Mouse (Mus musculus) embryonic facial prominence, embryonic 10.5 days (tissue): ENCODE measurements at regions not wholly inside any gene's neighbourhood (a gene's known extent, or its start where the extent isn't known, plus 50 kb on each side); places are given as distances from the start of the nearest gene placed in this dataset.

Experiments used
- DNase-seq: peaks from one replicate; pipeline ENCODE4 v3.0.0-alpha.2; 2017; ENCODE audit warnings: low spot score
- H3K27ac ChIP-seq: fragments of 300-500 bp; sonication (generic); replicated peaks from 2 replicates; pipeline ENCODE4 v1.5.1; 2016; ENCODE audit warnings: mild to moderate bottlenecking
- H3K27me3 ChIP-seq: fragments of 300-500 bp; sonication (generic); replicated peaks from 2 replicates; pipeline ENCODE4 v1.6.1; 2016; ENCODE audit warnings: low read depth, mild to moderate bottlenecking; ENCODE audit not compliant: poor library complexity, severe bottlenecking
- H3K36me3 ChIP-seq: fragments of 300-500 bp; sonication (generic); replicated peaks from 2 replicates; pipeline ENCODE4 v1.6.1; 2016; ENCODE audit warnings: mild to moderate bottlenecking, moderate library complexity
- H3K4me1 ChIP-seq: fragments of 300-500 bp; sonication (generic); 2 replicates; pipeline ENCODE4 v1.6.1; 2016
- H3K4me3 ChIP-seq: fragments of 300-500 bp; sonication (generic); 2 replicates; pipeline ENCODE4 v1.5.1; 2016; ENCODE audit warnings: mild to moderate bottlenecking, moderate library complexity
- H3K9me3 ChIP-seq: fragments of 300-500 bp; sonication (generic); 2 replicates; pipeline ENCODE4 v1.6.1; 2016; ENCODE audit warnings: mild to moderate bottlenecking
- WGBS: fragments of 180-500 bp; shearing (Covaris S2); methylation state at CpG from one replicate; pipeline ENCODE4 v1.1.7; 2016; 5-methylcytosine and 5-hydroxymethylcytosine counted together

- Histone ChIP-seq H3K27ac (no peak overlapping the region), H3K9me3 (no peaks in the 10 kb centered on the region), H3K4me1 (peaks cover 7% of the 10 kb centered on the region; the same call in 1 of the 2 replicates), H3K36me3 (no peaks in the 10 kb centered on the region), H3K4me3 (no peak overlapping the region), H3K27me3 (no peaks in the 10 kb centered on the region)
- no peak for DNase-seq
- WGBS, result 89% methylated on average over 2 of the region's 2 CpGs
These were observed 98.7 kb upstream of the Cul1 start for GRCm38 (mm10) chr6:47354515-47354914.

- peaks cover 7% of the 10 kb centered on the region; the same call in 1 of the 2 replicates for H3K4me1 ChIP-seq
- no peak overlapping the region for H3K27ac ChIP-seq
- no peaks in the 10 kb centered on the region for H3K36me3 ChIP-seq
- H3K9me3 ChIP-seq, result no peaks in the 10 kb centered on the region
- no peaks in the 10 kb centered on the region for H3K27me3 ChIP-seq
- no peak for DNase-seq
- 82% methylated on average over 7 of the region's 7 CpGs for WGBS
- H3K4me3 ChIP-seq, result no peak overlapping the region
These were observed 97.7 kb upstream of the Cul1 start for GRCm38 (mm10) chr6:47355500-47355899.

DNA sequence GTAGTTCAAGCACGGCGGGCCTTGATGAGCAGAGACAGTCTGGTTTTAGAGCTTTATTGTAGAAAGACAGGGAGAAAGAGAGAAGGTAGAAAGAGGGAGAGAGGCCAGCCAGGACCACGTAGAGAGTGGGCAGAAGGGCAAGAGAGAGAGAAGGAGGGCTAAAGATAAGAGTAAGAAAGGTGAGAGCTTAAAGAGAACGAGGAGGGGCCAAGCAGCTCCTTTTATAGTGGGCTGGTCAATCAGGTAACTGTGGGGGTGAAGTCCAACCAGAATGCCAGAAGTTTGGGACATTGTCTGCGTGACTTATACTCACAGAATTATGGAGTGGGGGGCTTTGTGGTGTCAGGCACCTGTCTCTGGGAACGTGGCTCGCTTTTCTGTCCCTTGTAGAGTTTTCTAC is 96.7 kb upstream of the Cul1 start:
- Histone ChIP-seq H3K36me3 (no peaks in the 10 kb centered on the region), H3K9me3 (no peaks in the 10 kb centered on the region), H3K27ac (no peak overlapping the region), H3K4me3 (no peak overlapping the region), H3K4me1 (peaks cover 7% of the 10 kb centered on the region; the same call in 1 of the 2 replicates), H3K27me3 (no peaks in the 10 kb centered on the region)
- 78% methylated on average over 7 of the region's 7 CpGs for WGBS
- no peak for DNase-seq

- H3K27ac ChIP-seq, result no peak overlapping the region
- no peak overlapping the region for H3K4me3 ChIP-seq
- 49% methylated on average over 2 of the region's 2 CpGs for WGBS
- peaks cover 7% of the 10 kb centered on the region; the same call in 1 of the 2 replicates for H3K4me1 ChIP-seq
- H3K9me3 ChIP-seq, result no peaks in the 10 kb centered on the region
- H3K36me3 ChIP-seq, result no peaks in the 10 kb centered on the region
- DNase-seq, result peak; percentile 47
- no peaks in the 10 kb centered on the region for H3K27me3 ChIP-seq
These were observed 94.5 kb upstream of the Cul1 start for GRCm38 (mm10) chr6:47358686-47359085.

DNA sequence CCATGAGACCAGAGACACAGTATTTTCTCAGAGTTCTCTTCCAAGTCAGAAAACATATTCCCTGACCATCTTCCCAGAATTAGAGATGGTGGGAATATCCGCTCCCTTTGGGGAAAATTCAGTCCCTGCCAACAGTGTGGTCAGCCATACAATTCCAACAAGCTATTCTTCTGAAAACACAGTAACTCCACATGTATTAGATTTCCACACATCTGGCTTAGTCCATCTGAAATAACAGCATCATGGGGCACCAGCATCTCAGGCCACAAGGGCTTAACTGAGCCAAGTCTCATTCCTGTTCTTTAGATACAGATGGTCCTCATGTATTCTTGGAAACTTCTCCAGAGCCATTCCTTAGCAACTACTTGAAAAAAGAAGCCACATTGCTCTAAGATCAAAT is 89.2 kb upstream of the Cul1 start:
- H3K36me3 ChIP-seq, result no peaks in the 10 kb centered on the region
- DNase-seq, result no peak
- no peak overlapping the region for H3K4me3 ChIP-seq
- no peak overlapping the region for H3K27ac ChIP-seq
- no peaks in the 10 kb centered on the region for H3K9me3 ChIP-seq
- 88% methylated on average over 1 of the region's 1 CpGs for WGBS
- H3K4me1 ChIP-seq, result peaks cover 29% of the 10 kb centered on the region
- H3K27me3 ChIP-seq, result no peaks in the 10 kb centered on the region

- no peaks in the 10 kb centered on the region for H3K9me3 ChIP-seq
- peaks cover 29% of the 10 kb centered on the region for H3K4me1 ChIP-seq
- DNase-seq, result no peak
- no peak overlapping the region for H3K27ac ChIP-seq
- no peaks in the 10 kb centered on the region for H3K36me3 ChIP-seq
- WGBS, result 70% methylated on average over 2 of the region's 2 CpGs
- H3K27me3 ChIP-seq, result no peaks in the 10 kb centered on the region
- H3K4me3 ChIP-seq, result no peak overlapping the region
These were observed 88.6 kb upstream of the Cul1 start for GRCm38 (mm10) chr6:47364556-47364955.

- peak overlapping the region; percentile 24; the same call in 1 of the 2 replicates for H3K27ac ChIP-seq
These were observed 87.2 kb upstream of the Cul1 start for GRCm38 (mm10) chr6:47365651-47366645.

DNA sequence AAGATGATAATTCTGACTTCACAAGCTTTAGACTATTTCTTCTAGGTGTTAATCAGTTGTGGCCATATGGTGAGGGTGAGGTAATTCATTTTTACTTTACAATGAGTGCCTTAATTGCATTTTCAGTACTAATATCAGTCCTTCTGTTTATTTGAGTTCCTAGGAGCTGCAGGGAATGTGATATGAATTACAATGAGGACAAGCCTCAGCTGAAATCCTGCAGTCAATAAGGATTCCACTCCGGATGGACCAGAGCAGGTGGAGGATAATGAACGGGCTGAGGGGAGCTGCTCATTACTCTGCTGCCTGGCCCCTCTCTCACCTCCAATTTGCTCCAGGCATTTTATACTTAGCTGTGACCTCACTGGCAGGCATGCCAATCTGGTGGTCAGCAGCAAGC is 85.7 kb upstream of the Cul1 start:
- WGBS, result 41% methylated on average over 2 of the region's 2 CpGs
- H3K36me3 ChIP-seq, result no peaks in the 10 kb centered on the region
- no peak overlapping the region for H3K27ac ChIP-seq
- no peaks in the 10 kb centered on the region for H3K27me3 ChIP-seq
- no peak overlapping the region for H3K4me3 ChIP-seq
- peaks cover 29% of the 10 kb centered on the region for H3K4me1 ChIP-seq
- no peak for DNase-seq
- no peaks in the 10 kb centered on the region for H3K9me3 ChIP-seq

More at GRCm38 (mm10) chr6:47365651-47366645, 87.2 kb upstream of the Cul1 start:
- Histone ChIP-seq H3K4me3 (no peak overlapping the region), H3K4me1 (peaks cover 29% of the 10 kb centered on the region), H3K9me3 (no peaks in the 10 kb centered on the region), H3K36me3 (no peaks in the 10 kb centered on the region), H3K27me3 (no peaks in the 10 kb centered on the region)
- DNase-seq, result peak; percentile 80
- 48% methylated on average over 5 of the region's 5 CpGs for WGBS

DNA sequence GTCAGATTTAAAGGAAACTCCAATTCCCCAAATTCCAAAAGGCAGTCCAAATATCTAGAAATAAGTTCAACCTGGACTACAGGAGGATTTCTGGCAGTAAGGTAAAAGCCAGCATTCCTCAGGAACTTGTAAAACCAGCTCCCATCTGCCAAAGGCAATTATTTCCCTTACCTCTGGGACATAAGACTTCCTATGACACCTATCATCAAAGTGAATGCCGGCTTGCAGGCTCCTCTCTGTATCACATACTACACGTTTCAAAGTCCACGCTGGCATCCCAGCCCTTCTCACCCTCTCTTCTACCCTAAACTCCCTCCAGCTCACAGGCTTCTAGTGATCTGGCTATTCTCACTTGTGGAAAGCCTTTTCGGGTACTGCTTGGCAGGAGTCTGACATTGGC is 77.5 kb upstream of the Cul1 start:
- H3K9me3 ChIP-seq, result no peaks in the 10 kb centered on the region
- H3K27ac ChIP-seq, result no peak overlapping the region
- H3K27me3 ChIP-seq, result no peaks in the 10 kb centered on the region
- H3K4me1 ChIP-seq, result no peaks in the 10 kb centered on the region
- WGBS, result 73% methylated on average over 4 of the region's 4 CpGs
- no peak for DNase-seq
- H3K4me3 ChIP-seq, result no peak overlapping the region
- H3K36me3 ChIP-seq, result no peaks in the 10 kb centered on the region

DNA sequence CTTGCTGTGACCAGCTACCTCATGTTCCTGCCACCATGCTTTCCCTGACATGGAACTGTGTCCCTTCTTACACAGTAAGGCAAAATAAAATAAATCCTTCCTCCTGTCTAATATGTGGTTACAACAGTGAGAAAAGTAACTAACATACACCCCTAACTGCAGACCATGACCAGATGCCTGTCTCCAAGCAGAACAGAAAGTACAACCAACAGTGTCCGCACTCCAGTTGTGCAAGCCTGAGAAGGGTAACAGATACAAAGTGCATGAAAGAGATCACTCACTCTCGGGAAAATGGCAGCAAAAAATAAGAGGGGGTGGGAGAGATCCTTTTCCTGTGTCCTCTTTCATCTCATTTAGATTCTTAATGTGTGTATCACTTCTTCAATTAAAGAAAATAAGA is 71.7 kb upstream of the Cul1 start:
- Histone ChIP-seq H3K27me3 (no peaks in the 10 kb centered on the region), H3K9me3 (no peaks in the 10 kb centered on the region), H3K4me1 (no peaks in the 10 kb centered on the region), H3K36me3 (no peaks in the 10 kb centered on the region), H3K4me3 (no peak overlapping the region), H3K27ac (no peak overlapping the region)
- no peak for DNase-seq
- 83% methylated on average over 2 of the region's 2 CpGs for WGBS

- Histone ChIP-seq H3K36me3 (no peaks in the 10 kb centered on the region), H3K27ac (no peak overlapping the region), H3K4me3 (no peak overlapping the region), H3K4me1 (peaks cover 7% of the 10 kb centered on the region), H3K9me3 (no peaks in the 10 kb centered on the region), H3K27me3 (no peaks in the 10 kb centered on the region)
- DNase-seq, result no peak
These were observed 66.6 kb upstream of the Cul1 start for GRCm38 (mm10) chr6:47386550-47386949.

GRCm38 (mm10) chr6:47389908-47390307 is 63.3 kb upstream of the Cul1 start:
- H3K9me3 ChIP-seq, result no peaks in the 10 kb centered on the region
- no peaks in the 10 kb centered on the region for H3K27me3 ChIP-seq
- no peaks in the 10 kb centered on the region for H3K36me3 ChIP-seq
- no peak for DNase-seq
- peaks cover 8% of the 10 kb centered on the region for H3K4me1 ChIP-seq
- 65% methylated on average over 4 of the region's 4 CpGs for WGBS
- no peak overlapping the region for H3K4me3 ChIP-seq
- no peak overlapping the region for H3K27ac ChIP-seq

DNA sequence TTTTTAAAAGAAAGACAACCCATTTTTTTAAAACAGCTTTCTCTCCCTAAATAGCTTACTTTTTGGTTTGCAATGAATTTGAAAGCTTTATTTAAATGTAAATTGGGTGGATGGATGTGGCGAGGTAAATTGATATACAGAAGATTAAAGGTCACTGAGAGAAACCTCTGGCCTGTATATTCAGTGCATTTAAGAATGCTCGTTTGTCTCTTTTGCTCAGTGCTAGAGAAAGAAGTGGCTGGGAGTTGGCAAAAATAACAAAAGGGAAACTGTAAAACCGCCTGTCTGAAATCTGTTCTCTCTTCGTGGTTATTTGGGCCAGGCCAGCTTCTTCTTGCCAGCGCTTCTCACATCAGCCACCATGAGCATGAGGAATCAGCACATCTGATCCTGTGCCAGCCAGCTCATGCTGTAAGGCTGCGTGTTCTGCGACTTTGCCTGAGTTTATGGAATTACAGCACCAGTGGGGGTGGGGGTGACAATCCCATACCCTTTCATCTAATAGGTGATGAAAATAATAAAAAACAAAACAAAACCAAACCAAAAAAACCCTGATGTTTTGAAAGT is 62.7 kb upstream of the Cul1 start:
- no peaks in the 10 kb centered on the region for H3K9me3 ChIP-seq
- DNase-seq, result no peak
- no peaks in the 10 kb centered on the region for H3K36me3 ChIP-seq
- WGBS, result 45% methylated on average over 7 of the region's 7 CpGs
- peaks cover 8% of the 10 kb centered on the region for H3K4me1 ChIP-seq
- no peaks in the 10 kb centered on the region for H3K27me3 ChIP-seq
- no peak overlapping the region for H3K4me3 ChIP-seq
- no peak overlapping the region for H3K27ac ChIP-seq
